Mouse (Mus musculus): ENCODE measurements around the gene Fads1.

The Fads1 gene

DNA sequence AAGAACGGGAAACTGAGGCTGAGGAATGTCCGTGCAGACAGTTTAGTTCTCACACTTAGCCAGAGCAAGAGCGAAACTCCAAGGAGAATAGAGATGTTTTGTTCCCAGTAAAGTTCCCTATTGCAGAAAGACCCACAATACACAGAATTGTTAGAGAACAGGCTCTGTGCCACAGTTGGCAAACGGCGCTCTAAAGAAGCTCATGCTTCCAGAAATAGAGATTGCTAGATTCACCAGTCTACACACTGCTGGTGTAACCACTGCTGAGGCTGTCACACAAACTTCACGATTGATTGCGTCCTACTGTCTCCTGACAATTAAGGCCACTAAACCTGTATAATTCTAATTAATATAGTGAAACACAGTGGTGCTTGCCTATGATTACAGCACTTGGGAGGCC lies 1.5 kb upstream of the Fads1 start:
- DNase-seq: no peak

DNA sequence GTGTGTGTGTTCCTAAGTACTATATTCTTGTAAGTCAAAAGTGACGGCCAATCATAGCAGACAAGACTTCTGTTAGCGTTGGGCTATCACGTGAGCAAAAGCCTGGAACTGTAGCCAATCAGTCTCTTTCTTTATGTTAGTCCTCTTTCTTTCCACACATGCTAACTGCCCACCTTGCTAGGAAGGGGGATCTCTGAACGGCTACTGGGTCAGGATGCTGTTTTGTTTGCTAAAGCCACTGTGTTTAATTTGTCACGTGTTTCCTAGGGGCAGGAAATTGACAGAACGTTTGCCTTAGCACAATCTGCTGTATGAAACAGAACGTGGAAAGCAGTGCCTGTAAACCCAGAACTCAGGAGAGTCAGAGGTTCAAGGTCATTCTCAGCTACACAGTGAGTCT lies 546 bp upstream of the Fads1 start:
- DNase-seq: no peak

- DNase-seq: peak; percentile 75 to 76
Observed at GRCm38 (mm10) chr19:10183299-10183983, 753 bp downstream of the Fads1 start.

DNA sequence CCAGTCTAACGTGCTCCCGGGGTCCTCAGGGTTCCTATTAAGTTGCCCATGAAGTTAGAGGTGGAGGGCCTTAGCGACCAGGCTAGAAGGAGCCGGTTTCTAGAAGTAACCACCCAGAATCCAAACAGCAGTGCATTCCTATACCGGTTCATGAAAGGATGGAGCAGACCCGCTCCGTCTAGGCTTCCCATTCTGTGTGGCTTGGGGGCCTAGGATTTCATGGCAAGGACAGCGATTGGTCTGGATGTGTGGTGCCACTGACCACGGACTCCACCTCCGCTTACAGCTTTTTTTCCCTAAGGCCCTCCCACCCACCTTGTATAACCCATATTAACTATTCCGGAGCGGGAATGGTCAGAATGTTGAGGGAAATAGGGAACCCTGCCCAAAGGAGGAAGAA lies 1.4 kb downstream of the Fads1 start:
- DNase-seq: no peak

GRCm38 (mm10) chr19:10185876-10186275 lies 3.2 kb downstream of the Fads1 start:
- no peak for DNase-seq

DNA sequence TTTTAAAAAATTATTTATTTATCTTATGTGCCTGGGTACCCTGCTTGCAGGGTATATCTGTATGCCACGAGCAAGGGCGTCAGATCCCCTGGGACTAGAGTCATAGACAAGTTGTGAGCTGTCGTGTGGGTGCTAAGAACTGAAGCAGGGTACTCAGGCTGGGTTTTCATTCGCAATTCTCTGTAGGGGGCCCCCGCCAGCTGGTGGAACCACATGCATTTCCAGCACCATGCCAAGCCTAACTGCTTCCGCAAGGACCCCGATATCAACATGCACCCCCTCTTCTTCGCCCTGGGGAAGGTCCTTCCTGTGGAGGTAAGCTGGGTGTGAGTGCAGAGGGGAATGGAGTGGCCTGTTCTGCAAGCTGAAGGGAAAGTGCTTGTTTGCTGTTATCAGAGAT lies 3.9 kb downstream of the Fads1 start:
- no peak for DNase-seq

DNA sequence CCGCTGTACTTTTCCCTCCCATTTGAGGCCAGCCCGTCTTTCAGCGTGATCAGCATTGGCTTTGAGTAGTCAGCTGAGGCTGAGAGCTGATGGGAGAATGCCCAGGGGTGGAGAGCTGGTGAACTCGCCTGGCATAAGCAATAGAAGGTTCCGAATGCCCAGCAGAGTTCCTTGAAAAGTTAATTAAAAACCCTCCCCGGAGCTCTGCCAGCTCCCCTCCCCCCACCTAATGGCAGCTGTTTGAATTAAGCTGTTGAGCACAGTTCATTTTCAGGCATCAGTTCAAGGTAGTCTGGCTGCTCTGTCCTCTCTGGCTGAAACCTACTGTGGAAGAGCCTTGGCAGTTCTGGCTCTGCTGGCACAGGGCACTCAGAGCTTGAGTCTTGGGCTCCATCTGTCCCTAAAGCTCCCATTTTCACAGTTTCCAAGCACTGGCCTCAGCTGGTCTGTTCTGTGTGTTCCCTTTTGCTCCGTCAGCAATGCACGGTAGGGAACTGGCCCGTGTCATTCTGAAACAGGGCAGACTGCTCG lies 5.7 kb downstream of the Fads1 start:
- DNase-seq: peak; percentile 76 to 80

DNA sequence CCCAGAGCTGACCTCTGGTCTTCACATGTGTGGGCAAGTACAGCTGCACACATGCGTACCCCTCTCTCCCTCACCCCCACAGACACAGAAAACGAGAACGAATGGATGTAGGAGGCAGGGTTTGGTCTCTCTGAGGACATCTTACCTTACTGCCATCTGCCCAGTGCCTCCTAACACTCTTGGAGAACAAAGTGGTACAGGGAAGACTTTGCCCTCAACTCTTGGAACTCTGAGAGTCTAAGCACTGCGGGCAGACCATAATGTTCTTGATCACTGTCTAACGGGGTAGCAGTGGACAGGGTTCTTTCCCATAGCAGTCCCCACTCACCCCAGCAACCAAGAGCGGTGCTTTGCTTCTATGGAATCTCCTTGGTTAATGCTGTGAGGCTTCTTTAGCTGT lies 6.3 kb downstream of the Fads1 start:
- no peak for DNase-seq

DNA sequence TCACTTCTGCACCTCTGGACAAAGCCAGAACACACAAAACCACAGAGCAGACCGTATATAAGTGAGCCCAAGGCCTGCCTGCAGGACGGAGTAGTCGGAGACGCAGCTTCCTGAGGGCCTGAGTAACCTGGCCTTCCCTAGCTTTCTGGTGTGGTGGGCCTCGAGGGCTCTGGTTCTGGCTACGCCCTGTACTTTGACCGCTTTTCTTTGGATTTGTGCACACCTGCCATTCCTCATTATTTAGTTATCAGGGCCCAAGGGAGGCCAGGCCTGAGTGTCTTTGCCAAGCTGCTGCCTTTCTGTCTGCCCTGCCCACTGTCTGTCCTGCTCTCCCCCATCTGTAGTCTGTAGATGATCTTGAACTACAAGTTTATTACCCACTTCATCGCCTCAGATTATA lies 7.3 kb downstream of the Fads1 start:
- DNase-seq: no peak

DNA sequence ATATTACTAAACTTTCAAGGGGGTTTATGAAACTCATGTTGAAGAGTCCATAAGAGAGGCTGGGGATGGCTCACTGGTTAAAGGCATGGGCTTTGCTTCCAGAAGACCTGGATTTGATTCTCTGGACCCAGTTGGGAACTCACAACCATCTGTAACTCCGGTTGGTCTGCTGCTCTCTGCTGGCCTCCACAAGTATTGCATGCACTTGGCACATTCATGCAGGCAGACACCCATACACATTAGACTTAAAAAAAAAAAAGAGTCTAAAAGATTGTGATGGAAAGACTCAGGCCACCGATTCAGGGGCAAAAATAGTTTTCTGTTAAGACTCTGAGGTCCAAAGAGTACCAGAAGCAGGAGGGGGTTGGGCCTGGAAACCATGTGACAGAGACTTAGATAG lies 8.1 kb downstream of the Fads1 start:
- peak; percentile 74 to 79 for DNase-seq

DNA sequence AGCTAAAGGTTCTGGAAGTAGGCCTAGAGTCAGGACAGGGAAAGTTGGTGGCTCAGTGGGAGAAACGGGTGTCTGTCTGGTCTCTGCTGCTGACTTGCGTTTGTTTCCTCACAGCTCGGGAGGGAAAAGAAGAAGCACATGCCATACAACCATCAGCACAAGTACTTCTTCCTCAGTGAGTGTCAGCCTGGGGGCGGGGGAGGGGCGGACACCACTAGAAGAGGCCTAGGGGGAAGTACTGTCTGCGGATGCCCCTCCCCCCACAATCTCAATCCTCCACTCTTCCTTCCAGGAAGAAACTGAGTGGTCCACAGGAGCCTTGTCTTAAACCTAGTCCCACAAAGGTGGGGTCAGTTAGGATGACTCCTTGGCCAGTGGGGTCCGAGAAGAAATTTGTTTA lies 8.6 kb downstream of the Fads1 start:
- DNase-seq: peak in 1 of 2 experiments; percentile 28

- no peak for DNase-seq
Observed at GRCm38 (mm10) chr19:10194337-10194736, 11.6 kb downstream of the Fads1 start.

DNA sequence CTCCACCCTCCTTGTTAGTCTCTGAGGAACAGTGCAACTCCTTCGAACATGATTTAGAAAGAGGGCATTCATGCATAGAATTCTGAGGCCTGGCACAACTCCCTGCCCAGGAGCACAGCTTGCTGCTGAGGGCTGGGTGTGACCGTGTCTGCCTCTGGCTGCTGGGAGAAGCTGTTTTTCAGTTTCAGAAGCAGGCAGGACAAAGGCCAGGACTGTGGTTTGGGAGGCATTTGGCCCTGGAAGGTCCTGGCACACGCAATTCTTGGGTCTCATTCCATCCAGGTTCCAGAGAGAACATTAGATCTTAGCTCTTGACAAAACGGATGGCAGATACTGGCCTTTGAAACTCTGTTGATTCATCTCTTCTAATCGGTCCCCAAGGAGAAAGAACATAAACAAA lies 12.6 kb downstream of the Fads1 start:
- DNase-seq: no peak

DNA sequence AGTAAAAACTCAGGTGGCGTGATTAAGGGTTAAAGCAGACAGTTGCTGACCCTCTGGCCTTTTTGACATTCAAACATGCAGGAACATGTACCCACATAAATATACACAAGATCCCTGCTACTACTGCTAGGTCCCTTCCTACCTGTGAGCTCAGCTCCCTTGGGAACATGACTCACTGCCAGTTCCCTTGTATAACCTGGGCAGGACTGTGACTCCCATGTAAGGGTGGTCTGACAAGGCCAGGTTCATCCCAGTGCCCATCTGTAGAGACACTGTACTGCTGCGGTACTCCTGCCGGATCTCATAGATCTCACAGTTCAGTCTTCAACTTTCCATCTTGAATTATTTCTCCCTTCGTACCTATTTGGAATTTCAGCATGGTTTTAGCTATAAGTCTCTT lies 14.4 kb downstream of the Fads1 start:
- no peak for DNase-seq

GRCm38 (mm10) chr19:10198286-10198685 lies 15.6 kb downstream of the Fads1 start:
- no peak for DNase-seq

GRCm38 (mm10) chr19:10198723-10199122 lies 16.0 kb downstream of the Fads1 start:
- peak; percentile 76 to 88 for DNase-seq

DNA sequence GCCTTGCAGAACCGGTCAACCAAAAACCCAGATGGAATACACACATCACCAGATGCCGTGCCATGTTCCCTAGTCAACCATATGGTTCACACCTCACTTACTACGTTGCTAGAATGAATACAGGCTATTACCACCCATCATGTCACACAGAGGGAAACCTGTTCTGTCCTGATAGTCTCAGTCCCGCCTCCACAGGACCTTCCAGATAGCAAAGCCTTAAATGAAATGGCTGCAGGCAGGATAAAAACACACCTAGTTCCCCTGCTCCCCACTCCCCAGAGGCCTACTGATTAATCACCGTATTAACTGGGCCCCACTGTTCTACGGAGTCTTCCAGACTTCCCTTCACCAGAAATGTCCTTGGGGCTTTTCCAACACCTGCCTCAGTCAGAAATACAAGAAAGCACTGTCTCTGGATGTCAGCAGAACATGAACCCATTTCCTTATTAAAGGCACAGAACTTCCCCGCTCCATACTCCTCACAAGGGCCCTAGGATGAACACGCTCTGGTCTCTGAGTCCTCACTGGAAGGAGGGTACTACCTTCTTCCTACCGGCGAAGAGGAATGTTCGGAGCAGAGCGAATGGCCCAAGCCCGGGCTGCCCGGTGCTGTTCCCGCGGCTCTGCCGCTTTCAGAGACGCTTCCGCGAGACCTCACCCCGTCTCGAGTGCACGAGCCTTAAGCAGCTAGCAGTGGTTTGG lies 20.6 kb downstream of the Fads1 start:
- no peak for DNase-seq

DNA sequence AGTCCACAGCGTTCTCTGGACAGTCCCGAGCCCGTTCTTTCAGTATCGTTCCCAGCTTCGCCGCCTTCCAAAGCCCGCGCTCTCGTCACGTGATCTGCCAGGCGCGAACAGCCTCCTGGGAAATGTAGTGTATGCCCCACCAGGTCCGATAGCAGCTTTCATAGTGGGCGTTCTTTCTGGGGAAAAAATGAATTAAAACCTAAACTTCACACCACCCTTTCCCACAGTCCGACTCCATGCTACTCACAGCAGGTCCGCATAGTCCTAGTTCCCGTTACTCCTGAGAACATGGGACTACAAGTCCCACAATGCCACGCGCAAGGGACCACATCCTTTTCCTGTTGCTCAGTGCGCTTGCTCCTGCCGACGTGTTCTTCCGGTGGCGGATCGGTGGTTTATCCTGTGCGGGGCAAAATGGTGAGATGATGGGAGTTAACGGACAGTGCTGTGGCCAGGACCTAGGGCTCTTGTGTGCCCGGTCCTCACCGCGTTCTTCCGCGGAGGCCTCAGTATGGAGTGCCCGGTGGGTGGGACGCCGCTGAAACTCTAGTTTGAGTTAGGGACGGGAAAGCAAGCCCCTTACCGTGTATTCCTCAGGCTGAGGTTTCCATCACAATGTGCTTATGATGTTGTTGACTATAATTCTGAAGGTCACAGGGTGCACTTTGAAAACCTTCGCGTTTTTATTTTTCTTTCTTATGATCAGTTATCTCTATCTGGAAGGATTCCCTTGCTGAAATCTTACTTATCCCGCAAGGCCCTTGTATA lies 21.3 kb downstream of the Fads1 start, which contains the start of the genes Tmem258 and Fen1:
Gene Tmem258, plus strand, starts transcription at position 167 of the 768 bp plus-strand sequence.
Gene Fen1, minus strand, starts transcription at position 322 of the 768 bp plus-strand sequence.
- peak; percentile 94 to 96 for DNase-seq

GRCm38 (mm10) chr19:10204616-10205001 lies 21.9 kb downstream of the Fads1 start:
- DNase-seq: peak in 1 of 2 experiments; percentile 46

- DNase-seq: no peak
Observed at GRCm38 (mm10) chr19:10205051-10205450, 22.4 kb downstream of the Fads1 start.

DNA sequence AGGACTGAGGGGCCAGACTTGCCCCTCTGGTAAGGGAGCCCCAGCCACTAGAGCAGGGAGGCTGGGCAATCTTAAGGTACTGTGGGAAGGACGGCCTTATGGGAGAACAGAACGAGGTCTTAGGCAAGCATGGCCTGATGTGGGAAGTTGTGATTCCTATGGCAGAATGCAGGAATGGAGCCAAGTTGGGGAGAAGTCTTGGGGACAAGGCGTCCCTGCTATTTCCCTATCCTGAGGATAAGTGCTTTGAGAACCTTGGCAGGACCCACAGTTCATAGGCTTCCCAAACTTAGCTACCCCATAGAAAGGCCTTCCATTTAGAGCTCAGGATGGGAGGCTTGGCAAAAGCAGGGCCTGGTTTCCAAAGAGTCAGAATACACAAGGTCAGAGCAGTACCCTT lies 26.2 kb downstream of the Fads1 start:
- DNase-seq: no peak

DNA sequence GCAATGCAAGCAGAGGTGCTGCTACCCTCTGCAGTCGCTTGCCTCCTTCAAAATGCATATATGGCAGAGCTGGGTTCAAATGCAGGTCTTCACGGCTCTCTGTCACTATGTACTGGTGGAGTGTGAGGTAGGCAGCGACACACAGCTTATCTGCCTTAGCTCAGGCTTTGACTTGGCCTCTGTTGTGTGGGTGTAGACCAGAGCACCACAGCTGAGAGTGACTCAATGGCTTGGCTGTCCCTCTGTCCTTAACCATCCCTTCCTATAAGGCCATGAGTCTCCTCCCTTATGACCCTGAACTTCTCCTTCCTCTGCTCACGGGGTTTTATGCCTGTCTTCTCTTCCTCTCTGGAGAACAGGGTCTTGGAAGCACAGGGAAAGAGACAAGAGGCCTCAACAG lies 28.2 kb downstream of the Fads1 start:
- DNase-seq: no peak

DNA sequence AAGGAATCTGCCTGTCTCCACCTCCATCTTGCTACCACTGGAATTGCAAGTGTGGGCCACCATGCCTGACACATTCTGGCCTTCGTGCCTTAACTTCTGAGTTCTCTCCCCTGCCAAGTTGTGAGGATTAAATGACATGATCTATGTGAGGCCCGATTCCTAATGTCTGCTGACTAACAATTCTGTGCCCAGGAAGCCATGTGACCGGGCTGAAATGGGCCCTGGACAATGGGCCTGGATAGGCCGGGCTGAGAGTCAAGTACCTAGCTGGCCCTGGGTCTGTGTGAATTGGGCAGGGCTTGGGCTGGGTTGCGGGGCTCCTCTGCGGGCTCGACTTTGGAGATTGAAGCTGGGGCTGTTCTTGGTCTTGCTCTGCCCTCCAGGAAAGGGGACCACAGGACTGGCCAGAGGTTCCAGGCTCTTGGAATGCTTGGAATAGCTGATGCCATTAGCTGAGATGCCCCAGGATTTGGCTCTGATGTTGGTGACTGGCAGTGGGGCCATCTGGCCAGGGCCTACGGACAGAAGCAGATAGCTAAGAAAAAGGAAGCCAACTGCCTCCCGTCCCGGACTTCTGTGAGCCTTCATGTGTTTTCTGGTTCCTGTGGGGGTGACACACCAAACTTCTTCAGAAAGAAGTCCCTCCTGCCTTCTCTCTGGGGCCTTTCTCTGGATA lies 31.2 kb downstream of the Fads1 start:
- DNase-seq: peak in 1 of 2 experiments; percentile 17
